Mouse (Mus musculus): ENCODE measurements at regions not wholly inside any gene's neighbourhood (a gene's known extent, or its start where the extent isn't known, plus 50 kb on each side); places are given as distances from the start of the nearest gene placed in this dataset.
"Not testable (repeated sequence)": the region's sequence is repeated elsewhere in the genome, so short reads cannot be mapped to it uniquely, and the experiment has no call there.

DNA sequence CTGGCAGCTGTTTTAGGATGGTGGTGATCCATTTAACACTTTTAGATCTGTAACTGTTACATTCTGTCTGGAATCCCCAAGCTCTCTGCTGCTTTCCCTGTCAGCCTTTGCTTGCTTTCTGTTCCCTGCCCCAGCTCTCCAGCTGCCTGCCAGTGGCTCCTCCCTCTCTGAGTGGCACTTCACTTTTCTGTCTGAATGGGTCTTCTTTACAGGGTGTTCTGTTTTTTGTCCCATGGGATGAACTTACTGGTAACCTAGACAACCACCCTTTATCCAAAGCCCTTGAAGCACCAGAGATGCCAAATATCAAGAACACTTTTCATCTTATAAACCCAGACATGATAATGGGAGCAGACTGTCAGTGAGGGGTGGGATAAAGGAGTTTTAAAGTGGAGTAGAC, 294.8 kb upstream of the Nr5a2 start:
- DNase-seq (ENCODE audit: low spot score in 2 of 2) = no peak

- DNase-seq (ENCODE audit: low spot score in 2 of 2) = no peak
Observed at GRCm38 (mm10) chr1:137254634-137255033, 294.4 kb upstream of the Nr5a2 start.

DNA sequence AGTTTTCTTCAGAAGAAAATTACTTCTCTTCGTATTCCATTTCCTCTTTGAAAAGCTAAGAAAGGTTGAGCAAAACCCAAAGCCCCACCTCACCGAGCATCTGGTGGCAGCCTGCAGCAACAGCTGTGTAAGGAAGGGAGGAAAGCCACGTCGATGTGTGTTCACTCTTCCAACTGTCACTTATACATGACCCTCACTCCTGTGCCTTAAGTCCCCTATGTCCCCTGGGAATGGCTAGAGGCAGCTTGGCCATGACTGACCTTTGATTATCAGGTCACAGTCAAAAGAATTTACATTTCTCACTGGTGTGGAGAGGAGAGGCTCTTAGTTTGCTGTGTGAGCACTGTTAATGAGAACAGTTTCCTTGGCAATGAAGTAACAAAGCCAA, 266.8 kb upstream of the Nr5a2 start:
- DNase-seq (ENCODE audit: low spot score in 2 of 2) = no peak

DNA sequence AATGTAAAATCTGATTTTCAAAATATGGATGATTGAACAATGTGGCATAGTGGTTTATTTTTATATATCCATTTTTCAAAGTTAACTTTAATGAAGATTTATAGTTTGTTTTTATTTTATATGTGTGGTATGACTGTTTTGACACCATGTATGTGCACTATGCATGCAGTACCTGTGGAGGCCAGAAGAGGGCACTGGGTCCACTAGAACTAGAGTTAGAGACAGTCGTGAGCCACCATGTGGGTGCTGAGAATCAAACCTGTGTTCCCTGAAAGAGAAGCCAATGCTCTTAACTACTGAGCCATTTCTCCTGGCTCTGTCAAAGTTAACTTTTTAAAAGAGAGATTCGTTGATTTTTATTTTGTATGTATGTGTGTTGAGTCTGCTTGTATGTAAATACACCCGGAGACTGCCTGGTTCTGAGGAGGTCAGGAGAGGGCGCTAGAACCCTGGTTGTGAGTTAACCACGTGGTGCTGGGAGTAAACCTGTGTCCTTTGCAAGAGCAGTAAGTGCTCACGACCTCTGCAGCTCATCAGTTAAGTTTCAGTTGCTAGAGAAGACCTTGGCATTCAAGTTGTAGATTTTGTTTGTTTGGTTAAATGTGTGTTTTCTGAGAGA, 266.3 kb upstream of the Nr5a2 start:
- DNase-seq (ENCODE audit: low spot score in 2 of 2) = no peak

- peak; percentile 23 to 37 for DNase-seq (ENCODE audit: low spot score in 2 of 2)
Observed at GRCm38 (mm10) chr1:137225418-137225817, 265.2 kb upstream of the Nr5a2 start.

GRCm38 (mm10) chr1:137223052-137223451, 262.8 kb upstream of the Nr5a2 start:
- no peak for DNase-seq (ENCODE audit: low spot score in 2 of 2)

DNA sequence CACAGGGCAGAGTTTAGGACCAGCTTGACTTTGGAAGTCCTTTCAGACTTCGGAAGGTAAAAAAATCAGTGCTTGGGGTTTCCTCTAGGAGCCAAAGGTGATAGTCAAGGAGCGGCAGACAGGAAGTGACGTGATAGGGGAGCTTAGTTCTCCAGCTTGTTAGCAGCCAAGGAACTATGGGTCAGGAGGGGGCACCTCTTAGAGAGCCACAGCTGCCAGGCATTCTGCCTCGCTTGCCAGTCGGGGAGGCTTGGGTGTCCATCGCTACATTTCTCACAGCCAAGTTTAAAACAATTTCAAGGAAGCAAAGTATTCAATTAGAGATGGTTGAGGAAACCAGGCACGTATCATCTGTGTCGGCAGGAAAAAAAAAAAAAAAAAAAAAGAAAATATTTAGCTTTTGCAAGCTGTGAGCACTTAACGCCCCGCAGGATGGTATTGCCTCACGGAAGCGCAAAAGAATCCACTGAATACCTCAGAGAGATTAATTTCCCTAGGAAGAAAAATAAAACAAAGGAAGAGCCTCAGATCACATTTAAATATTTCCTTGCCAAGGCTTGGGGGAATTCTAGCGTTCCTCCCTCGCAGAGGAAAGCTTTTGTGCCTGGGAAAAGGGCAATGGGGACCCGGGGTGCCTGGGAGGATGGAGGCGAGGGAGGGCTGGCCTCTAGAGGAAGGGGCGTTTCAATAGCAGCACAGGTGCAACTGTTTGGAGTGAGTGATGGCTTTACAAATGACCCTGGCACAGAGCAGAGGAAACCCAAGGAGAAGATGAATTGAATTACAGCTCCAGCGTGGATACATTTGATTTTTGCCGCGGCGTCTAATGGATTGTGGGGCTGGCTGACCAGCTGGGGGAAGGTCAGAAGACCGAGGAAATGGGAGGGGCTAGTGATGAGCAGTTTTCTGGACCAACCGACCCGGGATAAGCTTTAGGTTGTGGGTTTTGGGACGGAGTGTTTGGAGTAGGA, 261.1 kb upstream of the Nr5a2 start:
- DNase-seq (ENCODE audit: low spot score in 2 of 2) = no peak

- DNase-seq (ENCODE audit: low spot score in 2 of 2) = no peak
Observed at GRCm38 (mm10) chr1:137220226-137220625, 260.0 kb upstream of the Nr5a2 start.

DNA sequence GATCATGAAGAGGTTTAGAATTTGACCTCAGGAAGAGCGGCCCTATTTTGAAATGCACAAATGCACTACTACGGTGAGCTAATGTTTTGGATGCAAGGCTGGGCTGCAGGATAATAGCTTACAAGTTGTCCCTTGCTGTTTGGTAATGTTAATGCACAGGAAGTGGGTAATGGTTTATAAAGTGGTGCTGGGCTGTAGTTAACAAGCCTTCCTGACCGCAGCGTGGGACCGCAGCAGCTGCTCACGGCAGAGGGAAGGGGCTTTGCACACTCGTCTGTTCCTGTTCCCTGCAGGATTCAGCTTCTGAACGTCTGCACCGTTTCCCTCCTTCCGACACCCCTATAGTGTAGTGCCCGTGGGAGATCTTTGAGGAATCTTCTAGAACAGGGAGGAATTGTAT, 258.4 kb upstream of the Nr5a2 start:
- no peak for DNase-seq (ENCODE audit: low spot score in 2 of 2)

DNA sequence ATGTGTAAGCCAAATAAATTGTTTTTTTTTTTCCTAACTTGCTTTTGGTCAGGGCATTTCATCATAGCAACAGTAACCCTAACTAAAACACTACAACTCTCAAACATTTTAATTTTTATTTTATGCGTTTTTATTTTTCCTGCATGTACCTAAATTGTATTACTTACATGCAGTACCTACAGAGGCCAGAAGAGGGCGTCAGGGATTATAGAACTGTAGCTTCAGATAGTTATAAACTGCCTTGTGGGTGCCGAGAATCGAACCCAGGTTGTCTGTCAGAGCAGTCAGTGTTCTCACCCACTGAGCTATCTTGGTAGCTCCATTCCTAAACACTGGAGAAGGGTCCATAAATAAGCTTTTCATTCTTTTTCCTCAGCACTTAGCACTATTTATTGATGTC, 257.8 kb upstream of the Nr5a2 start:
- no peak for DNase-seq (ENCODE audit: low spot score in 2 of 2)

- DNase-seq (ENCODE audit: low spot score in 2 of 2) = no peak
Observed at GRCm38 (mm10) chr1:137217206-137217605, 257.0 kb upstream of the Nr5a2 start.

GRCm38 (mm10) chr1:137214328-137214727, 254.1 kb upstream of the Nr5a2 start:
- not testable (repeated sequence) for DNase-seq (ENCODE audit: low spot score in 2 of 2)

DNA sequence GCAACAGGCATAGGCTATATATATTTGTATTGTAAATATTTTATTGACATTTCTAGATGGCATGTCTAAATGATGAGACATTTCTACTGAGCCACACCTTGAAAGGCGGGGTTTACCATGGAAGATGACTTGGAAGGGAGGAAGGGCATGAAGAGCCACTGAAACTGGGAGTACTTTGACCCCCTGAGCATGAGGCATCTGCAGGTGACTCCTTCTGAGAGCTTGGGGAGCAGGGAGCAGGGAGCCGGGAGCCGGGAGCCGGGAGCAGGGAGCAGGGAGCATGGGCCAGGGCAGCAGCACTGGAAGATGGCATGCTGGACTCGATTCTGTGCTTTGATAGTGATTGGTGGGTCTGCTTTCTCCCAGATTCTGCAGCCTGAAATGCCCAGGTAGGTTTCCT, 253.5 kb upstream of the Nr5a2 start:
- DNase-seq (ENCODE audit: low spot score in 2 of 2) = no peak

DNA sequence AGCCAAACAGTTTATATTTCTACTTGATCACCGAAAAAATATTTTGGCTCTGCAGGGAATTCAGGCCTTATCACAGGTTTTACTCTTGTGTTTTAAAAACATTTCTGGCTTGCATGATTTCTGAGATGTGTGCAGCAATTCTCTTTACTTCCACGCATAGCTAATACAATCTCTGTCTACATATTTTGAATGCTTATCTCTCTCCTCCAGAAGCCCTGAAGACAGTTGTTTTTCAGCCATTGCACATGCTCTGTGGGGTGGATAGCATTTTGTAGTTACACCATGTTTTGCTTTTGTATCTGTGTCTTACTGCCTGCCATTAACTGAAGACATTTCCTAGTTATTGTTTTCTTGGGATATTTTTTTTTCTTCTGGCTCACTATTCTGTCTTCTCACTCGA, 252.6 kb upstream of the Nr5a2 start:
- DNase-seq (ENCODE audit: low spot score in 2 of 2) = no peak

DNA sequence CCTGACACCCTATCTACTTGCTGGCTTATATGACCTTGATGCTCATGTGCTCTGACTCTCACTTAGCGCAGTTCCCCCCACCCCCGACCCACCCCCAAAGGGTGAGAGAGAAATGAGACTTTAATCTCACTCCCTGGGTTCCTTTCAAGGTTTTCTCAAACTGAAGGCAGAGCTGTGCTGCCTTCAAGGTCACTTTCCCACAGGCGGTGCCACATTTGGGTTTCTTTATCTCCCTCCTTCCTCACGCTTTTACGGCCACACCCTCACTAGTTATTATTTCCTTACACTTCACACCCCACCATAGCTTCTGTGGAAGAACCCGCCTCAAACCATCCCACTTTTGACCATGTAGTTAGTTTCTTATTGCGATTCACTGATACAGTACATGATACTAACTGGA, 244.1 kb upstream of the Nr5a2 start:
- no peak for DNase-seq (ENCODE audit: low spot score in 2 of 2)

DNA sequence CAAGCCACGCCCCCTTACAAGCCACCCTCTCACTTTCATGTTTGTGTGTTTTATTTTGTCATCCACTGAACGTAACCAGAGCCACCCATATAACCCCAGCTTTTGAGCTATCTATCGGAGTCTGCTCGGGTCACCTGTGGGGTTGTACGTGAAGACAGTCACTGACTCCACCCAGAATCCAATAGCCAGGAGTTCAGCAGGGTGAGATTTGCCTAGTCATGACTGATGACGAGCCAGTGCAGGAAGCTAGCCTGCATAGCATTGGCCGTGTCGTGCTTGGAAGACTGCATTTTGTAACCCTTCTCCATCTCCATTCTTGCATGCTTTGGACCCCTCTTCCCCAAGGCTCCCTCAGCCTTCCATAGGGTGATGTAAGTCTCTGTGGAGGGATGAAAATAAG, 243.3 kb upstream of the Nr5a2 start:
- no peak for DNase-seq (ENCODE audit: low spot score in 2 of 2)

DNA sequence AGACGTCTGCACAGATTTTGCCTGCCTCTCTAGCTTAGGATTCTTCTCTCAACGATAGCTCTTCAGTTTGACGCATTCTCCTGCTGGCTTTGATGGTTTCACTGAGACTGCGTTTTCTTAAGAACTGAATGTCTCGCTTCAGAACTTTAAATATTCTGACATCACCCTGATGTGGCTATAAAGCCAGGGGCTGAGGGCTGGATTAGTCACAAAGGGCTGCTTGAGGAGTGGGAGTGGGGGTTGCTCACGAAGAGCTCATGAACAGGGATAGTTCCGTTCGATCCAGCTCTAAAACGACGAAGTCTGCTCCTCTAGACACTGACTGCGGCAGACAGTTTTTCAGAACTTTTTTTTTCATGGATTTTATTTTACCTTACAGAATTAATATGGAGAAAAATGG, 240.7 kb upstream of the Nr5a2 start:
- no peak for DNase-seq (ENCODE audit: low spot score in 2 of 2)

DNA sequence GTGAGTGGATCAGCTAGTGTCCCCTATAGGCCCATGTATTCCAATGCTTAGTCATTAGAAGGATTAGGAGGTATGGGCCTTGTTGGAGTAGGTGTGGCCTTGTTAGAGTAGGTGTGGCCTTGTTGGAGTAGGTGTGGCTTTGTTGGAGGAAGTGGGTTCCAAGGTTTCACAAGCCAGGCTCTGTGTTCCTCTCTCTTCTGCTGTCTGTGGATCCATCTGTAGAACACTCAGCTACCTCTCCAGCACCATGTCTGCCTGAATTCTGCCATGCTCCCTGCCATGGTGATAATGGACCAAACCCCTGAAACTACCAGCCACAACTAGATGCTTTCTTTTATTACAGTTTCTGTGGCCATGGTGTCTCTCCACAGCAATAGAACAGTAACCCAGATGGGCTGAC, 235.7 kb upstream of the Nr5a2 start:
- DNase-seq (ENCODE audit: low spot score in 2 of 2) = no peak

GRCm38 (mm10) chr1:137195065-137195620, 234.9 kb upstream of the Nr5a2 start:
- DNase-seq (ENCODE audit: low spot score in 2 of 2) = no peak

GRCm38 (mm10) chr1:137178231-137178630, 218.0 kb upstream of the Nr5a2 start:
- DNase-seq (ENCODE audit: low spot score in 2 of 2) = no peak

DNA sequence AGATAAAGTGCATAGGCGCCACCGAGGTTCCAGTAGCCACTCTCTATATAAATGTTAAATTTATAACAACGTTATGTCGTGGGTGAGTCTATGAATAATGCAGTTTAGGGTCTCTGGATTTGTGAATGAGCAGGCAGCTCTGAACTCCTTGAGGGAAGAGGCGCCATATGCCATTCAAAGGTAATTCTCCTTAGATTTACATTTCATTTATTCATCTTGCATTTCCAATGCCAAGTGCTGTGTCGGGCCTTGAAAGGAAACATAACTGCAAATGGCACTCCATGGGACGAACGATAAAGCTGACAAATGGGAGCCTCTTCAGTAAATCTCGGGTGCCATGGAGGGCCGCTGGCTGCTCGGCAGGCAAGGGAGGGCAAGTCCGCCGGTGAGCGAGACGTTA, 216.4 kb upstream of the Nr5a2 start:
- DNase-seq (ENCODE audit: low spot score in 2 of 2) = no peak

GRCm38 (mm10) chr1:137174081-137174480, 213.8 kb upstream of the Nr5a2 start:
- DNase-seq (ENCODE audit: low spot score in 2 of 2) = no peak
